Mouse (Mus musculus) 3T3-L1 (cell line): Measurements from ENCODE around the gene Josd1.
"Not testable (repeated sequence)": the region's sequence is repeated elsewhere in the genome, so short reads cannot be mapped to it uniquely, and the experiment has no call there.

Source experiments
- DNase-seq: peaks from one replicate; pipeline ENCODE4 v3.0.0-alpha.2; 2015; ENCODE audit warnings: low read depth, low spot score

Josd1 gene

DNA sequence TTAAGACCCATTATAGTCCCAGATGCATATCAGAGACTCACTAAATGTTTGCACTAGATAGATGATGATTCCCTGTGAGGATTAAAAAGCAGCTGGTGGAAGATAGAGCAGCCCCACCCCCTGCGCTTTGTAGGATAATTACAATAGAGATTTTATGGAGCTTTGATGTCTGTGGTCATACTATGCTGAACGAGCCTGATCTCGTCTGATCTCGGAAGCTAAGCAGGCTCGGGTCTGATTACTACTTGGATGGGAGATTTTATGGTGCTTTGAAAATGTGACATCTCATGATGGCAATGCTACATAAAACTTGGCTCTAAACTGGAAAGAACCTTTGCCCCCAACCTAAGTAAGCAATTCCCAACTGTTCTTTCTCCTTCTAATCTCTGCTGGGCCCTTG, 4.6 kb upstream of the Josd1 start:
- DNase-seq = no peak

DNA sequence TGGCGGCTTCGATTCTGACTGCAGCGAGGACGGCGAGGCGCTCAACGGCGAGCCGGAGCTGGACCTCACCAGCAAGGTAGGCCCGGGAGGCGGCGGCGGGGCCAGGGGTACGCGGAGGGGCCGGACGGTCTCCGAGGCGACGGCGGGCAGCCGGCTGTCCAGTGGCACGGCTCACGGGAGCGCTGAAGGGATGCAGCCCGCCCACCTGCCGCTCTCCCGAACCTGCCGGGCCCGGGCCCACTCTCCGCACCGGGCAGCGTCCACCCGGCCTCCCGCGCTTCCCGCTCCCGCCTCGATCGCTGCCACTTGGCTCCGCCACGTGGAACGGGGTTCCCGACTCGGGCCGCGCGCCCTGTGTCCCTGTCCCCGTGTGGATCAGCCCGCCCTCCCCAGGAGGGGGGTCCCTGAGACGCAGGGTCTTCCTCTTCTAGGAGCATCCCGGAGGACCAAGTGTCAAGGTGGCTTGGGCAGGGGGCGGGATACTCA, 3.3 kb upstream of the Josd1 start:
- peak; percentile 29 for DNase-seq

DNA sequence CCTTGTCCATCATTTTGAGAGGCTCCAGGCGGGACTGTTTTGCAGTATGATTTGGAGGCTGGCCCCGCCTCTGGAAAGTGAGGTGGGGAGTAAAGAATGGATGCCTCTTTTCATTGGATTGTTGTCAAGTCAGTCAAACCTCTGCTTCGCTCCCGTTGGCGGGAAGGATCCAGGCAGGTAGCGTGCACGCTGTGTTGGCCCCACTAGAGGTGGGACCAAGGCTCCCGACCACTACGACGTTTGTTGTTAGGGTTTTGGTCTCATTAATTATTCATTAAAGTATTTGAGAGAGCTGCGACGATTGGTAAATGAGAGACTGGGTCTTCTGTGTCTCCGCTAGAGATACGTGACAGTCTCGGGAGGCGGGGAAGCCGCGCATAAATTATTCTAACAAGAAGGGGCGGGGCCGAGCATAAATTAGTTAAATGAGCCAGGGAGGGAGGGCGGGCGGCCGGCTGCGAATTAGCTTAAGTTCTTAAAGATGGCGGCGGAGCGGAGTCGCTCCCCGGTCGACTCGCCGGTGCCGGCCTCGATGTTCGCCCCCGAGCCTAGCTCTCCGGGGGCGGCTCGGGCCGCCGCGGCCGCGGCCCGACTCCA, 2.8 kb upstream of the Josd1 start, which contains the start of gene Gtpbp1:
Gene Gtpbp1 (plus strand): TSS at position 420 of the 597 bp plus-strand sequence.
- DNase-seq = peak; percentile 100

DNA sequence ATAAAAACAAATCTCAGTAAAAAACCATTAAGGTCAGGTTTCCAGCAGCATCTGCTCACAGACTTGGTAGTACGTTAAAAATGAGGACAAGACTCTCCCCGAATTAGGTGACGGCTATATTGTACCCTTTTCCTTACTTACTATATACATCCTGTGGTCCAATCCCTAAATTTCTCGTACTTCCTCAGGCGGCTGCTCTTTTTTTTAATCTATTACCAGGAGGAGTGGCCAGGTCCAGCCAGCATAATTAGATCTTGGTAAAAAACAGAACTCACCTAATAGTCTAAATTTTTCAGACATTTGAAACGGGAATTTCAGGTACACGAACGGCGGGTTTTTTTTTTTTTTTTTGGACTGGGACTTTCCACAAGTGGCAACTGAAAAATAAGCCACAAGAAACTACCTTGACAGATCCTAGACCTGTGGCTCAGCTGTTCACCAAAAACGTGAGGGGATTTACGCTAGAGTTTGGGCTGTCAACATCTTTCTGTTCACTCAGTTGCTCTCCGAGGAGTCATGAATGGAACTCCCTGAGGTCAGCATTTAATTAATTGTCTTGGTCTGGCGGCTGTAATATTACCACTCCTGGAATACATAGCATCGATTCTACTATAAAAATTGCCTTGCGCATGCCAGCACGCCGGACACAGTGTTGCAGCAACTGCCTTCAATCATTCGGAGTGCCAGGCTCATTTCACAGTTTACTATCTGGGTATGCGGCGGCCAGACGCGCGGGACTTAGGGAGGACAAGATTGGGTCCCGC, 2.1 kb upstream of the Josd1 start:
- DNase-seq = no peak

DNA sequence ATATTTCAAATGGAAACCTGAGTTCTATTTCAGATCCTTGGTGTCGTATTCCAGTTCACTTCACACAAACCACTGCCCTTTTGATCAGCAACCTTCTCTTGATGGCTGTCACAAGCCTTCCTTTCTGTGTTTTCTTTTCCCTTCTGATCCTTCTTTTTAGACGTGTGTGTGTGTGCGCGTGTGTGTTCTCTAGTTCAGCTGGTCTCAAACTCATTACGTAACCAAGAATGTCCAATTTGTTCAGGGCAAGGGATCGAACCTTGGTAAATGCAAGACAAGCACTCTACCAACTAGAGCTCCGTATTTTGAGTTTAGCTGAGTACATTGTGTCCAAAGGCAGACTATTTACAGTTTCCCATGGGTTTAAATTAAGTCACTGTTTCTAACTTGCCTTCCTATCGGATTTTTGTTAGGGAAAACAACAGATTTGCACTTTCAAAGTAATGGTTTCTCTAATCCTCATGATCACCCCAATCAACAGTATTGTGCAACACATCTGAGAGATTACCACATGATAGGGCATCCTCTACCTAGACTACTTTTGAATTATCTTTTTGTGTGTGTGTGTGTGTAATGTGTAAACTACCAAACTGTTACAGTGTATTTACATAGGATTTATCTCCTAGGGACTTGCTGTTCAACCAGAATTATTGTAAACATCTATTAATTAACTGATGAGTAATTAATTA, 693 bp upstream of the Josd1 start:
- no peak for DNase-seq

DNA sequence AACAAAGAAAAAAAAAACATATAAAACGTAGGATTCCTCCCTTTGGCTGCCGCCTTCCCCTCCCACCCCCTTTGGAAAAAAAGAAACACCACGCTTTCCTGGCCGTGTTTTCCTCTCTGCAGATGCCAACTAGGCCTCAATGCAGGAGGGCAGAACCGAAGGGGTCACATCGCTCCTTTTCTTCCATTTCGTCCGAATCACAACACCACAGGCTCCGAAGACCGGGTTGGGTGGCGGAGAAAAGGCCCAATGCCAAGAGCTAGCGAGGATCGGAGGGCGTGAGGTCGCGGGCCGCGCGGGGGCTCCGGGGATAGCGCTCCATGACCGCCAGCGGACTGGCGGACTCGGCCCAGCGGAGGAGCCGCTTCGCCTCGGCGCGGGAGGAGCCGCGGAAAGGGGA, 544 bp downstream of the Josd1 start:
- DNase-seq = peak; percentile 50

DNA sequence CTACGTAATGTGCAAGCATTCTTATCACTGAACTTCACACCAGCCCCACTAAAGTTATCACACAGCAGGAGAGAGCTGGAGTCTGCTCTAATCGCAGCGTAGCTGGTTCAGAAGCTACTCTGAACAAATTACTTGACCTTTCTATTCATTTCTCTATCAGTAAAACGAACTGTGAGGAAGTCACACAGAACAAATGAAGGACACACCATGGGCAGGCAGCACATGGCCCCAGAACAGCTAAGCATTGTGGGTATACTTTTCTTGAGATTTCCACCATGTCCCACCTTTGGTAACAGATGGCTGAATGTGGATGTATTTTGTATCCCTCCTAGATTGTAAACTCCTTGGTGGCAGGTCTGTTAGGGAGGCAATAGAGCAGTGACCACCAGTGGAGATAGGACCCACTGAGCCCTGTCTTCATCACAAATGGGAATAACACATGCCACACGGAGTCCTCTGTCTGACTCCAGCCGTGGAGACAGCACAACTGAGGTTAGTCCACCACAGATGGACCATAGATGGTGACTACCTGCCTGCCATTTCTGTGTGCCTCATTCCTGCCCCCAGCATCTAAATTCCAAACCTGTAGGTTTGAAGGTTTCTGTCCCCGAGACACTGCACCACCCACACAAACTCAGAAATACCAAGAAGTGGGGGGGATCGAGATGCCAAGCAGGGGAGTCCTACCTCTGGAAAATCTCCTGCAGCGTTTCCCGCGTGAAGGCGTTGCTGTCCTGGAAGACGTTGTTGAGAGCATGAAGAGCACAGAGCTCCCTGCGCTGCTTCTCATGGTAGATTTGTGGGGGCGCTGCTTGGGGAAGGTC, 1.5 kb downstream of the Josd1 start:
- DNase-seq = peak; percentile 27

DNA sequence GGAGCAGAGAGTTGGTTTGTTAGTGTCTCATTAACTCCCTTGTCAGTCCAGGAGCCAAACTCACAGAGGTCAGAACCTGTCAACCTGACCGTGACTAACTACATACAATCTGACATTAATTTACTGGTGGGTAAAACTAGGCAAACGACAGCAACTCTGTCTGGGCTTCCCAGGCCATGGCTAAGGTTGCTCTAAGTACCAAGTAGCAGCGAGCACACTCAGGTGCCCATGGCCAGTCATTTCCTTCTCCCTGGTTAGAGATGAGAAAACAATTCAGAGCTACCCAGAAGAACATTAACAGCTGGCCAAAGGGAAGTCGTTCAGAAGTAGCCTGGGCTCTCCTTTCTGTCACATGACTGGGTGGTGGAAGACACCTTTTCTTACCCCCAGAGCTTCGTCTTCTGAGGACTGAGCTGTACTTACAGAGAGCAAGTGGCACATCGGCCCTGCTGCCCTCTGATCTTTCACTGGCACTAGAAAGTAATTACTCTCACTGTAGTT, 2.5 kb downstream of the Josd1 start:
- DNase-seq = no peak

DNA sequence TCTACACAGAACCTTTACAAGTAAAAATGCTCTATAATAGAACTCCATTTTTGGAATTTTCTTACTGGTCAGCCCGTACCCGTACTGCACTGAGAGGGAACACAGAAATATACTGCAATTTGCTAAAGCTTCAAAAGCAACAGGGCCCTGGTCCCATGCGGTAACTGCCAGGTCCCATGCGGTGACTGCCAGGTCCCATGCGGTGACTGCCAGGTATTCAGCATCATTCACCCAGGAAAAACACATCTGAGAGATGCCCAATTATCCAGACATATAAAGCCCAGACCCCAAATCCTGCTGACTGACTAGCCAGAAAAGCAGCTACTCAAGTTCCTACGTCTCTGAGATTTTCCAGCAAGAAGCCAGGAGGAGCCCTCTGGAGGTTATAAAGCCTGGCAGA, 3.1 kb downstream of the Josd1 start:
- no peak for DNase-seq

DNA sequence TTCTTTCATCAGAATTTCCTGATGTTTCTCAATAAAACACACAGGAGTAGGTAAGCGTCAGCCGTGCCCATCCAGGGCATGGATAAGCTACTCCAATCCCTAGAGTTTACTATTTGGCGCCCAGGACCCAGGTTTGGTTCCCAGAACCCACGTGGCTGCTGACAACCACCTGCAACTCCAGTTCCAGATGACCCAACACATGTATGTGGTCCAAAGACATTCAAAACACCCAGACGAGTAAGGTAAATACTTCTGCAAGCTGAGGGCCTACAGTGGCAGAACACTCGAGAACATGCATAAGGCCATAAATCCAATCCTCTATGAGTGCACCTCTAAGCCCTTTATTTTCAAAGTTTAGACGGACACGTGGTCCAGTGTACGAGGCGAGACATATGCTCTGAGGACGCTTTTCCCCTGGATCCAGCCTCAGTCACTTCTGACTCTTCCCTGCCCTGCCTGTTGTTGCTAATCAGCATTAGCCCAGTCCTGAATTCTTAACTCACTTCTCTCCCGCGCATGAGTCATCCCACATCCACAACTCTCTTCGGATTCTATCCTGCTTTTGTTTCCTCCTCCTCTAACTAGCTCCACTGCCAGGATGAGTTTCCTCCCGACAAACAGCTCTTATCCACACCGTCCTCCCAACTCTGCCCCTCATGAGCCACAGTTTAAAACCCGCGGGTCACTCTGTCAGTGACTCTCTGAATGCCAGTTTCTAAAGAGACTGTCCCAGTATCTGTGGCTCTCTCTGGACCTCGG, 3.8 kb downstream of the Josd1 start:
- peak; percentile 81 for DNase-seq

DNA sequence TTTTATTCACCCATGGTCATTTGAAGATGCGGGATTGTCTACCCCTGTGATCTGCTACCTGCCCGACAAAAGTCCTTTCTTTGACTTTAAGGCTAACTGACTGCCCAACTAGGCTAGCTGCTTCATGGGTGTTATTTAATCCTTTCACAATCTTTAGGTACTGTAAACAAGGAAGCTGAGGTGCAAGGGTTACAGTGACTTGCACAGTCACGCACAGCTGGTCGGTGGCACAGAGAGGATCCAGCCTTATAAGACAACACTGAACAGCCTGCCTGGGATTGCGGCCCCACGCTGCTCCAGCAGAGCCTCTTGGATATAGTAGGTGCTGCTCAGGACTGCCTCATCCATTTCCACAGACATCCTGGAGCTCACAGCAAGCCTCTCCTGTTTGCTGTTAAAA, 4.6 kb downstream of the Josd1 start:
- no peak for DNase-seq

DNA sequence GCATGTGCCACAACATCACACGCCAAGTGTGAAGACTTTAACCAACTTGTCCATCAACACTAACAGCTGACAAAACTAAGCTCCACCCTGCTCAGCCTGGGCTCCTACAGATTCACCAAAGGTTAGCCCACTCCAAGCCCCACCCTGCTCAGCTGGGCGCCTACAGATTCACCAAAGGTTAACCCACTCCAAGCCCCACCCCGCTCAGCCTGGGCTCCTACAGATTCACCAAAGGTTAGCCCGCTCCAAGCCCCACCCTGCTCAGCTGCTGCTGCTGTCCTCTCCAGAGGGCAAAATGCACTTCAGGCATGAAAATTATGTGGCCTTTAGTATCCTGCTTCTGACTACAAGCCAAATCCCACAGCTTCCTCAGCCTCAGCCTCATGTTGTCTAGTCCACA, 5.7 kb downstream of the Josd1 start:
- no peak for DNase-seq

DNA sequence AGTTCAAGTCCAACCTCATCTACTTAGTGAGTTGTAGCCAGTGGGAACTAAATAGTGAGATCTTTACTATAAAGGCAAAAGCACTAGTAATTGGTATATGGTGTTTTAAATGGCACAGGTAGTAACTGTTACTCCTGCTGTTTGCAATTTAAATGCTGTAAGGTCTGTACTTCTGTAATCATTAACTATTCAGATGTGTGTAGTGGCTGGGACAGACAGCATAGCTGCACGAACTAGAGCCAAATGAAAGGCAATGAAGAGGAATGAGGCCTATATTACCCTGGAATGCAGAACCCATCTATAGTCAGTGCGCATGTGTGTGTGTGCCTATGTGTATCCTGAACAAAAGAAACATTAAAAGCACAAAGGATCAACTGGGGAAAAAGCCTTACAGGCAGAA, 9.8 kb downstream of the Josd1 start:
- no peak for DNase-seq

DNA sequence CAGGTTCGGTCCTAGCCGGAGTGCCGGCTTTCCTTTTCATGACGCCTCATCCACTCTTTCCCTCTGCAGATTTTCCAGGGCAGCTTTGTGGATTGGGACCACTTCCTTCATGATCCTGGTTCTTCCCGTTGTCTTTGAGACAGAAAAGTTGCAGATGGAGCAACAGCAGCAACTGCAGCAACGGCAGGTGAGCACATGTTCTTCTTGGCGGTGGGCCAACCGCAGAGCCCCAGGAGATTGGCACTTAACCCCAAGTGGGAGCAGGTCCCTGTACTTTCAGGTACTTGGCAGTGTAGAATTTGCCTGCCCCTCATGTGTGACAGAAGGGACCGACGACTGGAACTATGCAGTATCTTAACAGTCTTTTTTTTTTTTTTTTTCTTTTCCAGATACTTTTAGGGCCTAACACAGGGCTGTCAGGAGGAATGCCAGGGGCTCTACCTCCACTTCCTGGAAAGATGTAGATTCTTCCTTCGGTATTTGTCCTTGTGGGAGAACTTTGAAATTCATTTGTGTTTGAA, 15.8 kb downstream of the Josd1 start:
- not testable (repeated sequence) for DNase-seq

DNA sequence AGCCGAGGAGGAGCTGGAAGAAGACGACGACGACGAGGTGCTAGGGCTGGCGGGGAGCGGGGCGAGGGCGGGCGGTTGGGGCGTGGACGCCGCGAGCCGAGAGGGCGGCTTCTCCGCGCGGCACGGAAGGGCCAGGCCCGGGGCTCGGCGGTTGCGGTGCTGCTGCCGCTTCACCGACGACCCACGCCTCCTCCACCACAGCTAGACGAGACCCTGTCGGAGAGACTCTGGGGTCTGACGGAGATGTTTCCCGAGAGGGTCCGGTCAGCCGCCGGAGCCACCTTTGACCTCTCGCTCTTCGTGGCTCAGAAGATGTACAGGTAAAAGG, 16.8 kb downstream of the Josd1 start:
- DNase-seq = no peak

DNA sequence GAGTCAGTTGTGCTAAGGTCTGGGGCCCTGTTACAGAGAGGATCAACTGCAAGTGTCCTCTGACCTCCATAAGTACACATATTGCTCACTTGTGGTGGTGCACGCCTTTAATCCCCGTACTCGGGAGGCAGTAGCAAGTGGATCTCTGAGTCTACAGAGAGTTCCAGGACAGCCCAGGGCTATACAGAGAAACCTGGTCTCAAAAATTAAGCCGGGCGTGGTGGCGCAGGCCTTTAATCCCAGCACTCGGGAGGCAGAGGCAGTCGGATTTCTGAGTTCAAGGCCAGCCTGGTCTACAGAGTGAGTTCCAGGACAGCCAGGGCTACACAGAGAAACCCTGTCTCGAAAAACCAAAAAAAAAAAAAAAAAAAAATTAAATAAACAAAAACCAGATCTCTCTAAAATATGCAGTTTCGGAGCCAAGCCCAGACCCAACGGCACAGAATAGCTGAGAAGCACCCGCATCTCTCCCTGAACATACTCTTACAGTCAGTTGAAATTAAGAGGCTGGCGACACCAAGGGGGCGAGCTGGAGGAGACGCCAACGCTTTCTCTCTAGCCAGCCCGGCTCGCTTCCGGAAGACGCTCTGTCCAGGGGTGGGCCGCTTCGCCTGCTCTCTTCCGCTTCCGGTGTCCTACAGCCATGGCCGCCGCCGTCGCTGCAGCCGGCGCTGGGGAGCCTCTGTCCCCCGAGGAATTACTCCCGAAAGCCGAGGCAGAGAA, 17.3 kb downstream of the Josd1 start, which contains the start of gene Tomm22:
Gene Tomm22 (plus strand): TSS at position 613 of the 723 bp plus-strand sequence.
- peak; percentile 94 for DNase-seq

DNA sequence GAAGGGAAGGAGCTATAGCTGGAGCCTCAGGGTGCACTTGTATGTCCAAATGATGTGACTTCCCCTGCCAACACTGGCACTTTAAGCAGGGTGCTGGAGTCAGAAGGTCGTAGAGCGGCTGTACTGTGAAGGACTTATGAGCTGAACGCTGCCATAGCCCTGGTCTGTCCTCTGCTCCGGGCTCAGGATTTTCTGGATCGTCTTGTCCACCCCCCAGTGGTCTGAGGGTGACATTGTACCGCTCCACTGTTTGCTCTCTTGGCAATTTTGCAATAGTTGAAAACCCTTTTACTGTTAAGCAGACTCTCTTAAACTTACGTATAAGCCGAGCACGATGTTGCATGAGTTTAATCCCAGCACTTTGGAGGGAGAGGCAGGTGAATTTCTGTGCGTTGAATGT, 18.5 kb downstream of the Josd1 start:
- DNase-seq = peak; percentile 40

DNA sequence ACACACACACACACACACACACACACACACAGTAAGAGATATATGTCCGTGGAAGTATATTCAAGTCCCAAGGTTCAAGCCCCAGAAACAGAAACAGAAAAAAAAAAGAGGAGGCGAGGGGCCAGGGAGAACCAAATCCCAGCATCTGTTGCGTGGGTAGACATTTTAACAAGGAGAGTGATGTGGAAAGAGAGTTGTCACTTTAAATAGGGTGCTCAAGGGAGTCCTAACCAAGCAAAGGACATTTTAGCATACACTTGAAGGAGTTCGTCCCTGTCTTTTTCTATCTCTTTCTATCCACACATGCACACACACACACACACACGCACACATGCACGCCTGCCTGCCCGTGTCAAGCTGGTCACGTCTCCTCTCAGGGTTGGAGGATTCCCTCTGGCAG, 23.1 kb downstream of the Josd1 start:
- DNase-seq = no peak

DNA sequence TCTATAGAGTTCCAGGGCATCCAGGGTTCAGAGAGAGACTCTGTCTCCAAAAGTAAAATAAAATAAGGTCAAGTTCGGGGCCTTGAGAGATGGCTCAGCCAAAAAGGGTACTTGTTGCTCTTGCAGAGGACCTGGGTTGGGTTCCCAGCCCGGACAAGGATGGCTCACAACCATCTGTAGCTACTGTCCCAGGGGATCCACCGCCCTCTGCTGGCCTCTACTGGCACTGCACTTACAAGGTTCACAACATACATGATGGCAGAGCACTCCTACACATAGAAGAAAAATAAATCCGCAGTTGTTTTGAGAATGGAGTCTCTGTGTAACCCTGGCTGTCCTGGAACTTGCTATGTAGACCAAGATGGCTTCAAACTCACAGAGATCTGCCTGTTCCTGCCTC, 25.9 kb downstream of the Josd1 start:
- peak; percentile 58 for DNase-seq
